Mouse (Mus musculus): ENCODE data around the gene Ppp1r13l. TPM values are rescaled to one million over a fixed set of nuclear protein-coding genes. Genes with fewer than 3 reads are reported as not detected.
A peak's percentile ranks its signal among the peaks of the same experiment; 100 is the strongest.

Gene Ppp1r13l
- total RNA-seq, 2 experiments from 2014 or later, result 38.2 to 42.9 TPM

DNA sequence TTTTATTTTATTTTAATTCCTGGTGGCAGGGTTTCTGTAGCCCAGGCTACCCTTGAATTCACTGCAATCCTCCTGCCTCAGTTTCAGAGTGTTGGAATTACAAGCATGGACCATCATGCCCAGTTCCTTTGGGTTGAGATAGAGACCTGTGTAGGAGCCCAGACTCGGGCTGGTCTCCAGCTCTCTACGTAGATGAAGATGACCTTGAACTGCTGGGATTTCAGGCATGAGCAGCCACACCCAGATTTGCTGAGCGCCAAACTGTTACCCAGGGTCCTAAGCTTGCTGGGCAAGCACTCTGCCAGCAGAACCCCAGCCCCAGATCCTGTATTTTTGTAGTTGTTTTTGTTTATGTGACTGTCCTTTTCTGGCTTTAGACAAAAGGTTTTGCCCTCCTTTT is 54.0 kb downstream of the Ppp1r13l start:
- DNase-seq, result peak; percentile 20 to 37

DNA sequence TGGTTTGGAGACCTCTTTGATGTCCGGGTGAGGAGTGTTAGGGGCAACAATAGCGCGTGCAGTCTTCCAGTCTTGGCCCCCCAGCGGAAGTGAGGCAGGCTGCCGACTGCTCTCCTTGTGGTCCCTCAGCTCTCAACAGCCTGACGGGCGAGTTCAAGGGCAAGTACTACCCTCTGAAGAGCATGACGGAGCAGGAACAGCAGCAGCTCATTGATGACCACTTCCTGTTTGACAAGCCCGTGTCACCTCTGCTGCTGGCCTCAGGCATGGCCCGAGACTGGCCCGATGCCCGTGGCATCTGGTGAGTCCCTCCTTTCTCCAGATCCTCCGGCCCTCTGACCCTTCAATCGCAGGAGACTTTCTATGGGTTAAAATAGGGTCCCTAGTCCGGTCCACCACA is 57.0 kb downstream of the Ppp1r13l start:
- DNase-seq, result no peak

DNA sequence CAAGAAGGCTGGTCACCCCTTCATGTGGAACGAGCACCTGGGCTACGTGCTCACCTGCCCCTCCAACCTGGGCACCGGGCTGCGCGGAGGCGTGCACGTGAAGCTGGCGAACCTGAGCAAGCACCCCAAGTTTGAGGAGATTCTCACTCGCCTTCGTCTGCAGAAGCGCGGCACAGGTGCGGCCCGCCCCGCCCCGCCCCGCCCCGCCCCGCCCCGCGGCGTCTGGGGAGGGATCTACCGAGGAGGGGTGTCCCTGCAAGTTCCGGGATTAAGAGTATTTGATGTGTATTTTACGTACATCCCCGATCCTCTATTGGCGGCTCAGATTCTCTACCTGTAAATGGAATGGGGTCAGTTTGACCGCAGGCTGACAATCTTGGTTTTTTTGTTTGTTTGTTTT is 60.6 kb downstream of the Ppp1r13l start:
- DNase-seq, result no peak

DNA sequence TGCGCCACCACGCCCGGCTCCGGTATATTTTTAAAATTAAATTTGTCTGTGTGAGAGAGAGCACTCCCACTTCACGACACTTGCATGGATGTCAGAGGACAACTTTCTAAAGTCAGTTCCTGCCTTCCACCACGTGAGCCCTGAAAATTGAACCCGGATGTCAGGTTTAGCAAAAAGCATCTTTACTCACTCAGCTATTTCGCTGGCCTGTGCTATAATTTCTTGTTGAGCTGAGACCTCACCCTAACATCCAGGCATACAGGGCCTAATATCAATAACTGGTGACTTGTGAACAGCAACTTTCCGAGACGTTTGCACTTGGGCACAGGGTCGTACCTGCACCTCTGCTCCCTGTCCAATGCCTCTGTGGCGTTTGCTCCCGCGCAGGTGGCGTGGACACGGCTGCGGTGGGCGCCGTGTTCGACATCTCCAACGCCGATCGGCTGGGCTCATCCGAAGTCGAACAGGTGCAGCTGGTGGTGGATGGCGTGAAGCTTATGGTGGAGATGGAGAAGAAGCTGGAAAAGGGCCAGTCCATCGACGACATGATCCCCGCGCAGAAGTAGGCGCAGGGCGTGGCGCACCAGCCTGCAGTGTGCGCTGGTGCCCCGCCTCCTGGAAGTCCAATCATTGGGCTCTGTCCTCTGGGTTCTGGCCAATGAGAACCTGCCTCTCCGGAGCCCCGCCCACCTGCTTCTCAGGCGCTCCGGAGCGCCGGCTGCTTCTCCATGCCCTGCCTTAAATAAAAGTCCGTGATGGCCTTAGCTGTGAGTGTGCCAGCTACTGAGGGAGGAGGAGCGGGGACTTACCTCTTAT is 61.5 kb downstream of the Ppp1r13l start:
- peak; percentile 85 to 91 for DNase-seq

DNA sequence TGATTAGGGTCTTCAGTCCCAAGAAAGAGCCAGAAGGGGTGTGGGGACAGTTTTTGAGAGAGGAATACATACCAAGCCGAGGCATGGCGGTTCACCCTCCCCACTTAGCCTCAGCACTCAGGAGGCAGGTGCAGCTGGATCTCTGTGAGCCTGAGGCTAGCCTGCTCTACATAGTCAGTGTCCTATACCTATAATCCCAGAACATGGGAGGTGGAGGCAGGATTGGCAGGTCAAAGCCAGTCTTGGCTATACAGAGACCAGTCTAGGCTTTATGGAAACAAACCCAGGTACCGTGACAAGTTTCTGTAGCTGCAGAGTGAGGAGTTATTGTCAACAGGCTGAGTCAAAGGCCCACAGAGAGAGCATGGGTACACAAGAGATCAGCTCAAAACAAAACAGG is 63.5 kb downstream of the Ppp1r13l start:
- no peak for DNase-seq

DNA sequence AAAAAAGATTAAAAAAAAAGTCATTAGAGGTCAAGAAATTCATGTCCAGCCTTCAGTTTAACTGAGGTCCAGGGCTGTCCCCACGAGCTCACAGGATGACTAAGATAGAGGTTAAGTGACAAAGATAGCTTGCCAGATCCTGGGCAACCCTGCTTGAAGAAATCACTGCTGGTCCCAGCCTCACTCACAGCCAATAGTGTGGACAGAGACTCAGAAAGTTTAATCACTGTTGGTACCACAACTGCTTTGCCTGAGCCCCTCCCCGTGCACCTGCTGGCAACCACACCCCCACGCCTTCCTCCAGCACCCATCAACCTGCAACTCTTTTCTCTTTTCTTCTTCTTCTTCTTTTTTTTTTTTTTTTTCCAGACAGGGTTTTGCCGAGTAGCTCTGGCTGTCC is 64.5 kb downstream of the Ppp1r13l start:
- DNase-seq, result no peak

DNA sequence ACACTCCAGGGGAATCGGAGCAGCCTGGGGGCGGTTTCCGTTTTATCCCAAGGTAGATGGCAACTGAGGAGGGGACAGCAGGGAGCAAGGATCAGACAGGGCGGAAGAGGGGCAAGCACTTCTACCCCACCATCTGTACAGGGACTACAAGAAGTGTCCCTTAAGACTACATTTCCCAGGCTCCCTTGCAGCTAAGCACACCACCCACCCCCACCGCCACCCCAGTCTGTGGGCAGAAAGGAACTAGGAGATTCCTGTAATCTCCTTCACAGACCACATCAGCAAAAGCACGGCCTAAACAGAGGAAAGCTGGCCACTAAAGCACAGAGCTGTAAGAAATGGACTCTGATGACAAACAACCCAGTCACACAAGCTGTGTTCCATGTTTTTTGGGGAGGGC is 66.8 kb downstream of the Ppp1r13l start:
- DNase-seq, result no peak

DNA sequence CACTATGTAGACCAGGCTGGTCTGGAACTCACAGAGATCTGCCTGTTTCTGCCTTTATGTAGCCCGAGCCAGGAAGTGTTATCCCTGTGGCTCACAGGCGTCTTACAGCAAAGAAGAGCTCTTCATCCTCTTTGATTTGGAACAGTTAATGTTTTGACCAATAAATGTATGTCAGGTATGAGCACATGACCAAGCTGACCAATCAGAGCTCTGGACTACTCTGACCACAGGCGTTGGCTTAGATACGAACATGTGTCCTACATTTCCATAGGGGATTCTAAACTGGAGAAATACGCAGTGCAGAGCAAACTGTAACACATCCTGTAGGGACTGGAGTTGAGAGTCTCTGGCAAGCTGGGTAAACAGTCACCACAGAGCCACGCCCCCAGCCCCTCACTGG is 67.3 kb downstream of the Ppp1r13l start:
- no peak for DNase-seq

Small RNA genes within 50 kb of the gene (microRNA-seq; reads per million reads assigned to microRNA genes)
- 0 reads per million in 2 experiments for gene Mir343

Other genes starting within 250 kb of the Ppp1r13l start
- gene Gm4969, start 241.4 kb upstream of the Ppp1r13l start, total RNA-seq (2021), result not detected
- gene Fbxo46, start 239.9 kb upstream of the Ppp1r13l start, total RNA-seq (2021), result 1 to 10 TPM; 5.5 to 5.7 TPM
- 1 to 10 TPM; 4.0 to 4.2 TPM for gene Qpctl, start 210.5 kb upstream of the Ppp1r13l start, total RNA-seq (2021)
- 10 to 100 TPM; 60.8 to 61.3 TPM for gene Snrpd2, start 210.0 kb upstream of the Ppp1r13l start, total RNA-seq (2021)
- under 1 TPM in 1 of 2 experiments, not detected in 1; 0.13 TPM for gene Gipr, start 193.6 kb upstream of the Ppp1r13l start, total RNA-seq (2021)
- gene Eml2, start 183.3 kb upstream of the Ppp1r13l start, total RNA-seq (2021), result 10 to 100 TPM; 36.7 to 38.7 TPM
- gene Gpr4, start 147.2 kb upstream of the Ppp1r13l start, total RNA-seq (2021), result 1 to 10 TPM; 5.5 to 7.1 TPM
- gene Opa3, start 131.4 kb upstream of the Ppp1r13l start, total RNA-seq (2021), result 10 to 100 TPM; 65.1 to 70.8 TPM
- 10 to 100 TPM; 26.7 to 27.7 TPM for gene Vasp, start 87.9 kb upstream of the Ppp1r13l start, total RNA-seq (2021)
- not detected for gene Ppm1n, start 79.7 kb upstream of the Ppp1r13l start, total RNA-seq (2021)
- 100 to 1,000 TPM; 124 to 132 TPM for gene Rtn2, start 77.1 kb upstream of the Ppp1r13l start, total RNA-seq (2021)
- 1 to 10 TPM in 1 of 2 experiments, under 1 TPM in 1; 0.62 to 1.0 TPM for gene Fosb, start 49.7 kb upstream of the Ppp1r13l start, total RNA-seq (2021)
- 10 to 100 TPM; 43.5 to 50.3 TPM for gene Ercc1, start 15.0 kb upstream of the Ppp1r13l start, total RNA-seq (2021)
- 1 to 10 TPM; 9.6 to 10.0 TPM for gene Cd3eap, start 266 bp upstream of the Ppp1r13l start, total RNA-seq (2021)
- 10 to 100 TPM in 1 of 2 experiments, 1 to 10 TPM in 1; 7.6 to 10.4 TPM for gene Ercc2, start 22.3 kb downstream of the Ppp1r13l start, total RNA-seq (2021)
- under 1 TPM; 0.32 to 0.46 TPM for gene Klc3, start 44.4 kb downstream of the Ppp1r13l start, total RNA-seq (2021)
- 1,000 to 10,000 TPM; 3,672 to 3,752 TPM for gene Ckm, start 45.0 kb downstream of the Ppp1r13l start, total RNA-seq (2021)
- 10 to 100 TPM; 21.3 to 22.1 TPM for gene Mark4, start 99.1 kb downstream of the Ppp1r13l start, total RNA-seq (2021)
- 1 to 10 TPM in 1 of 2 experiments, under 1 TPM in 1; 0.77 to 1.1 TPM for gene Exoc3l2, start 103.6 kb downstream of the Ppp1r13l start, total RNA-seq (2021)
- gene Bloc1s3, start 148.6 kb downstream of the Ppp1r13l start, total RNA-seq (2021), result 1 to 10 TPM; 2.7 to 2.8 TPM
- 10 to 100 TPM; 44.3 to 45.3 TPM for gene Trappc6a, start 148.6 kb downstream of the Ppp1r13l start, total RNA-seq (2021)
- gene Nkpd1, start 158.1 kb downstream of the Ppp1r13l start, total RNA-seq (2021), result under 1 TPM in 1 of 2 experiments, not detected in 1; 0.18 TPM
- gene Ppp1r37, start 203.3 kb downstream of the Ppp1r13l start, total RNA-seq (2021), result 10 to 100 TPM; 61.1 to 63.1 TPM
- gene Zfp296, start 217.5 kb downstream of the Ppp1r13l start, total RNA-seq (2021), result under 1 TPM; 0.35 to 0.49 TPM
- gene Gemin7, start 217.8 kb downstream of the Ppp1r13l start, total RNA-seq (2021), result 10 to 100 TPM; 52.1 to 55.0 TPM
- 10 to 100 TPM; 10.5 to 15.6 TPM for gene Clasrp, start 244.7 kb downstream of the Ppp1r13l start, total RNA-seq (2021)